Mouse (Mus musculus) spleen, postnatal 36 days (tissue): Measurements from ENCODE around the gene Ccdc15.

Source experiments
- DNase-seq, 2 experiments: peaks; one replicate each; pipeline ENCODE4 v3.0.0; 2022; ENCODE audit warnings: low spot score in 2 of 2, mixed read lengths in 1 of 2

The Ccdc15 gene

DNA sequence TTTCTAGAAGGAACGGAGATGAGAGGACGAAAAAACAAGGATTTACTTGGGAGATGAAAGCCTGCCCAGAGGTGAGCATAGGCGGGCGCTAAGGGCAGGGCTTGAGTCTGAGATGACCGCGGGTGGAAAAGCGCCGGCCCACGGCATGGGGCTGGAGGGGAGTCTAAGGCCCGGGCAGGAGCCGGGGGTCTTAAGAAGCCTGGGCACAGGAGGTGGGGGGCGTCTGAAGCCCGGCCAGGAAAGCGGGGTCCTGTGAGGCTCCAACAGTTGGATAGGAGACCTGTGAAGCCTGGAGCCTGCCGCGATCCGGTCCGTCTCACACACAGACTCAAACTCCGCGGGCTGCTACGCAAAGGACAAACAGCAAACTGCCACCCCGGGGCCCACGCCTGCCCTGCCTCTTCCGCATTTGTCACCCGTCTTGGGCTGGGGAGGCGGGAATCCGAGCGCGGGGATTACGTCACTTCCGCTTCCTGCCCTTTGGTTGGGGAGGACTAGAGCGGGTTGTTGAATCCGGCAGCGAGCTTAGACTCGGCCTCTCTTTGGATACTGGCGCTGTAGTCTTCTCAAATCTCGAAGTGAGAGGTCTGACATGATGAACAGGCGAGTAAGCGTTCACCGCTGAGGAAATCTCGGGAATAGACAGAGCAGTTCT is at the start of gene Ccdc15:
Ccdc15 (minus strand) TSS at position 445 of the 655 bp plus-strand sequence.
- peak; percentile 97 for DNase-seq

DNA sequence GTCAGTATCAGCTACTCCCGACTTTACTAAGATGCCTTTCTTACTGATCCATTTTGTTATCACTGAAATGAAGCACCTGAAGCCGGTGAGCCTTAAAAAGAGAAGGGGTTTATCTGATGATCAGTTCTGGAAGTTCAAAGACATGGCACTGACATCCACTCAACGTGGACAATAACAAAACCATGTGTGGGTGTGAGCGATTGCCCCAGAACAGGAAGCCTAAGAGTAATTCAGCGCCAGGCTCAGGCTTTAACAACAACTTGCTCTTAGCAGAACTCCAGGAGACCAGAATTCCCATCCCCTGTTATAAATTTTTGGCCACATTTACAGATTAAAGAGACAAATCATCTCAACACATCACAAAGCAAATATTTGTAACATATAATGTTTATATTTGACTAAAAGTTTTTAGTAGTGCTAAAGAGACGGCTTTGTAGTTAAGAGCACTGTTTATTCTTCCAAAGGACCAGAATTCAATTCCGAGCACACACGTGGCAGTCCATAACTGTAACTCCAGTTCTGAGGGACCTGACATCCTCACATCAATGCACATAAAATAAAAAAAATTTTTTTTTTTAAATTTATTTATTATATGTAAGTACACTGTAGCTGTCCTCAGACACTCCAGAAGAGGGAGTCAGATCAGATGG is 45.4 kb upstream of the Ccdc15 start:
- DNase-seq: no peak

DNA sequence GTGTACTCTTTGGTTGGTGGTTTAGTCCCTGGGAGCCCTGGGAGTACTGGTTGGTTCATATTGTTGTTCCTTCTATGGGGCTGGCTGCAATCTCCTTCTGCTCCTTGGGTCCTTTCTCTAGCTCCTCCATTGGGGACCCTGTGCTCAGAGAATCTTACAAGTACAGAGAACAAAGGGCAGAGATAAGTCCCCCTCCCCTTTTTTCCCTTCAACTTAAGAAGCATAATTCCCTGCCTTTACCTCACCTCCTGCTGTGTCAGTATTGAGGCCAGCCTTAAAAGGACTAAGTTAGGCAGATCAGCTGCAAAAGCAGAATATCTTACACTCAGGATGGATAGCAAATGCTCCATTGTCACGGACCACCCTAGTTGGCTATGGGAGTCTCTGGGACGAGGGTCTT is 43.8 kb upstream of the Ccdc15 start:
- DNase-seq: no peak

DNA sequence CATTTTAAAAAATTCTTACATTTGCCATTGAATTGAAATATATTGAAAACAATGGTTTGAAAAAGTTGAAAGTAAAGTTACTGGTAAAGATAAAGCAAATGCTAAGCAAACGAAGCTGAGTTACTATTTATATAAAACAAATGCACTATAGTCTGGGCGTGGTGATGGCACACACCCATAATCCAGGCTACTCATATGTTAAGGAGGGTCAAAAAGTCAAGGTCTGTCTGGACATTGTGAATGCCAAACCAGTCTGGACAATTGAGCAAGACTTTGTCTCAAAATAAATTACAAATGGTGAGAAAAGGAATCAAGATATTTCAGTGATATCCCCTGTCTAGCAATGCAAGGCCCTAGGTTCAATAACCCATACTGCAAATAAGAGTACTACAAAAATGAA is 42.7 kb upstream of the Ccdc15 start:
- DNase-seq: no peak

DNA sequence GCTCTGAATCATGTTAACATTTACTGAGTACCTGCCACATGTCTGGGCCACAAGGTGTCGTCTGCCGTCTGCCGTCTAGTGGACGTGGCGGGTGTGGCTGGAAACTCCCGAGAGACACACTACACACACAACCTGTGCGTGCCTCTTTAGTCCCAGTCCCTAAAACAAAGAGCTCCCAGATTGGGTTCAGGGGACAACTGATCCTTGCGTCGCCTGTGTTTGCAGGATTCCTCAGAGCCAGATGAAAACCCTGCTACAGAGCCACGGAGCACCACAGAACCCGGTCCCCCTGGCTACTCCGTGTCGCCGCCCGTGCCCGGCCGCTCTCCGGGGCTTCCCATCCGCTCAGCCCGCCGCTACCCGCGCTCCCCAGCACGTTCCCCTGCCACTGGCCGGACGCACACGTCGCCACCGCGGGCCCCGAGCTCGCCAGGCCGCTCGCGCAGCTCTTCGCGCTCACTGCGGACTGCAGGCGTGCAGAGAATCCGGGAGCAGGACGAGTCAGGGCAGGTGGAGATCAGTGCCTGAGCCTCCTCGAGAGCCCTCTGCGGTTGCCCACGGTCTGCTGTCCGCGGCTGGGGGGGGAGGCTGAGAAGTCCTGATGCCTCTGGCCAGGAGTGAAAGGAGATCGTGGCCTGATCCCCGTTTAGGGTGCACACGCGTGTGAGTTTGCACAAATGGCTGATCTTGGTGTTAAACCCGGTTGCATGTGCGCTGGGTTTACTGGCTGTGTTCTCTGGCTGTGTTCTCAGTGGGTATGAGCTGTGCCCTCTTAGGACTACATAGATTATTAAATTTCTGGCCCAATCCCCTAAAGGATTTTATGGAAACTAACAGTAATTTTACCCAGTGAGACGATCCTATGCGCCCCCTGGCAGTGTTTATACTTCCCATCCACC is 36.3 kb upstream of the Ccdc15 start:
- no peak for DNase-seq

DNA sequence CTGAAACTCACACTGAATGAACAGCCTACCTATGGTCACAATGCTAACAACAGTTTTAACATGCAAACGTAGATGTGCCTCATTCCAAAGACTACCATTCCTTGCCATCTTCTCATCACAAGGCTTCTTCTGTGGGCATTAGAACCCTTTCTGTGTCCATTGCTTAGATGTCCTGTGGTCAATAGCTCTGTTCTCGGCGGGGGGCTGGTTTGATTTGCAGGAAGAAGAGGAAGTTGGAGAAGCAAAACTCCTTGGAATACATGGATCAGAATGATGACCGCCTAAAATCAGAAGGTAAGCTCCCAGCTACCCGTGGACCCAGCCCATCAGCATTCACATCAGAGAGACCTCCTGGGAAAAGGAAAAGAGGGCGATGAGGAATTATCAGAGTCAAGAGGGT is 34.9 kb upstream of the Ccdc15 start:
- DNase-seq: no peak

DNA sequence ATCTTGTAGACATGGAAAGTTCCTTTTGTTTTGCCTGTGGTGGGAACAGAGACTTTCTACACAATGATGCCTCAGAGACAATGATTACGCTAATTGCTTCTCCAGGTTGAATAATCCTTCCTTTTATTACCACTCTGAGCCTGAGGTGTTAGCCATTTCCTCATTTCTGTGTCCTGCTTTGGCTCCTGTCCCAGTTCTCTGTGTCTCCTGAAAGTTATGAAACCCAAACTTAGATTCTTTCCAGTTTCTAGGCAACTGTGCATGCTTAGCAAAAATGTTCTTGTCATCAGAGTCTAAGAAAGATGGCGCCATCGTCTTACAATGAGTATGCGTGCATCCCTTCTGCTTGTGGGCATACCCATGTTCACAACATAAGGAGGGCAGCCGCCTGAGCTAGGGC is 27.5 kb upstream of the Ccdc15 start:
- no peak for DNase-seq

DNA sequence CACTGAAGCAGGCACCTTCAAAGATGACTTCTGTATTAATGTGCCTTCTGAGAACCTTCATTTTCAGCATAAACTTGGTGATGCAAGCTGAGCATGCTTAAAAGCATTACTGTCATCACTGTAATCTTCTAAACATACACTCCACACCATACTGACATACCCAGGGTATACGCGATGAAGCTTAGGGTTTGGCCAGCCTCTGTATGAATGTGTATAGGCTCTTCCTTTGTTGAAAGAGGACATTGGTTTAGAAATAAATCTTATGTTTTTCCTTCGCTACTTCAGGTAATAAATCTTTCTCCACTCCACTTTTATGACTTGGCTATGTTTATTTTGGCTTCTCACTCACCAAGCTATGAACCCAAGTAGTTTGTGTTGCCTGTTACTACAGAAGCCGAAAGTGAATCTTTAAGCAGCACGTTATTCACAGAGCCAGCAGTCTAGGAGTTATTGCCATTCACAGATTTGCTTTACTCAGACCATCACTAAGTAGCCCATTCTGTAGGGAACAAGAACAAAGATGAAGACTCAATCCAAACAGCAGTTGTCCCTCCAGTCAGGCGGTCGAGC is 23.1 kb upstream of the Ccdc15 start:
- DNase-seq: no peak

DNA sequence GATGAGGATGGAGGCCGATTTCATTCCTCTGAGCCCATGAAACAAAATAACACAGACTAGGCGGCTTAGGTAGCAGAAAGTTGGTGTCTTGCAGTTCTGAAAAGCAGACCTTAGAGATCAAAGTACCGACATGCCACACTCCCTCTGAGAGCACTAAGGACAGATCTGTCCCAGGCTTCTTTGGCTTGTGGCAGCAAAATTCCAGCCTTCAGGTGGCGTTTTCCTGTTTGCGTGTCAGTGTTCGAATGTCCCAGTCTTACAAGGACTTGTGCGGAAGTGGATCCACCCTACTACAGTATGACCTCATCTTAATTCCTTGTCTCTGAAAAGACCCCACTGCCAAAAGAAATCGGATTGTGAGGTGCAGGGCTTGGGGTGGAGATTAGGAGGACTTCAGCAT is 20.6 kb upstream of the Ccdc15 start:
- DNase-seq: no peak

DNA sequence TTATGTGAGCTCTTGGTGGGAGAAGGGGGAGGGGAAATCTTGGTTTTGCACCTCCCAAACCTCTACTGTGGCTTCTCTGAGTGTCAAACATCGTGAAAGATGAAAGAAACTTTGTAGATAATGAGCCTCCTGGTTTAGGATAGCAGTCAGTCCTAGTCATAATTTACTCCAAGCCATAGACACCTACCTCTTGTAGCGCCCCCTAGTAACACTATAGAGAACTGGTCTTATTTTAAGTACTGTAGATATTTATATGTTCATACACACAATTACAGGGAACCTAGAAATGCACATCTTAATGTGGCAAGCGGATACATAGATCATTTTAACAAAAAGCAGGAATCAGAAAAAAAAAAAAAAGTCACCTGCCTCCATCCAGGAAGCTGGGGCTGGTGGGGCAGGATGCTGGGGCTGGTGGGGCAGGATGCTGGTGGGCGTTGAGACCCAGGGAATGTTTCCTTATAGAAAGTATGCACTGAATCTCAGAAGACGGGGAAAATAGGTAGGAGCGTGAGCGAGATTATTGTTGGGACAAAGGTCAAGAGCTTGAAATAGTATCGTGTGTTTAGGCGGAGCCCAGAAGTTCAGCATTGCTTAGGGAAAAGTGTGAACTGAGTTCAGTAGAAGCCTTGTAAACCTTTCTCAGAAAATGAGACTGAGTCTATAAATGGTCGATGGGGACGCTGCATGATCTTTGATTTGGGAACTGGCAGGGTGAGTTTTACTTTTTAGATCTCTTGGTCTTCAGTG is 20.0 kb upstream of the Ccdc15 start:
- no peak for DNase-seq

DNA sequence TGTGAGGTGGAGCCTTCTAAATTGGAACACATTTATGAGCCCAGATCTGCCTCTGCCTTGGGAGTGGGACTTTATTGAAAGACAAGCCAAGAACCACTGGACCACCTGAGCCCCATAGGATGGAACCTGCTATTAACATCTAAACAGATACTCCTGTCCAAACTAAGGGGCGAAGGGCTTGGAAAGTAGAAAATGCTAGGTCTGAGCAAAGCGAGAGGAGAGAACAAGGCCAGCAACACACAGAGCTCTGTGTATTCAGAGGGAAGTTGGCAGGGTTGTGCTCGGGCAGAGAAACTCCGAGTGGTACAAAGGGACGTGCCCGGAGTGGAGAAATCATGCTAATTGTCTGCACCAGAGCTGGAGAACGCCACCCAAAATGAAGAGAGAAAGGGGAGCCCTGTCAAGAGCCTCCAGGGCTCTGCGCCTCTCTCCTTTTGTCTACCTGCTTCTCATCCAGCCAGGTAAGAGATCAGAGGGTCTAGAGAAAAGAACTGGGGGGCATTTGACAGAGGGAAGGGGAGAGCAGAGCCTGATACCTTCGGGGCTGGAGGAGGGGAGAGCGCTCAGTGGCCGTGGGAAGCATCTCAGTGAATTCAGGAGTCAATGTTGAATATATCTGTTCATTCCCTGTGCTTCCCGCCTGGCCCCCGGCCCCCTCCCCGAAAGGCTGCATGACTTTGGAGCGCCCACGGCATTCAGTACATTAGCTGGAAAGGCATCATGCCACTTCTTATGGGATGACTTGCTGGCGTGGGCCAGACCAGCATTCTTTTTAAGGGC is 19.3 kb upstream of the Ccdc15 start, which contains the start of gene Hepacam:
Hepacam (plus strand) TSS at position 51 of the 780 bp plus-strand sequence.
- DNase-seq: no peak

DNA sequence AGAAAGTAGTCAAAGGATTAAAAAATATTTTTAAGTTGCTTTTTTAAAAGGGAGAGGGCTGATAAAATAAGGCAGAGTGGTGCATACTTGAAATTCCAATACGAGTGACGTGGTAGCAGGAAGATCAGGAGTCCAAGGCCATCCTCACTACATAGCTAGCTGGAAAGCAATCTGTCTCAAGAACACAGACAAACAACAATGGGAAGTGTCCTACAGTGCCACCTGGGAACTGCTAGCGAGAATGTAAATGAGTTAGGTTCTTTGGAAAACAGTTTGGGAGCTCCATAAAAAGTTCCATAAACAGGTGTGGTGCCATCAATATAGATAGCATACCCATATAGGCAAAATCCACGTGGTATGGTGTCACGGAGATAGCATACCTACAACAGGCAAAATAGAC is 17.5 kb upstream of the Ccdc15 start:
- DNase-seq: no peak

DNA sequence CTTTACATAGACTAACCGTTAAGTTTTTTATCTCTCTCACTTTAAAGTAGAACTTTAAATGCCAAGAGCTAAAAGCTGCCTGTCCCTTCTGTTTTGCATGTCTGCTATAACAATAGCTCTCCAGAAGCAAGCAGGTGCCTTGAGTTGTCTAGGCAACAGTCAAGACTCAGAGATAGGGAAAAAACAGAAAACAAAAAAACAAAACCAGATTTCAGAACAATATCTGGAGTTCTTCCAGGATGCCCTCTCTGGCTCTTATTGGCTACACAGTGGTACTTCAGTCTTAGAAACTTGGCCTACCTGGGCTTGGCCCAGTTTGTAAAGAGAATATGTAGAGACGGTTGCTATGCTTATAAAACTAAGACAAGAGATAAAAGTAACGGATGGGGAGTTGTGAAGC is 16.2 kb upstream of the Ccdc15 start:
- no peak for DNase-seq

DNA sequence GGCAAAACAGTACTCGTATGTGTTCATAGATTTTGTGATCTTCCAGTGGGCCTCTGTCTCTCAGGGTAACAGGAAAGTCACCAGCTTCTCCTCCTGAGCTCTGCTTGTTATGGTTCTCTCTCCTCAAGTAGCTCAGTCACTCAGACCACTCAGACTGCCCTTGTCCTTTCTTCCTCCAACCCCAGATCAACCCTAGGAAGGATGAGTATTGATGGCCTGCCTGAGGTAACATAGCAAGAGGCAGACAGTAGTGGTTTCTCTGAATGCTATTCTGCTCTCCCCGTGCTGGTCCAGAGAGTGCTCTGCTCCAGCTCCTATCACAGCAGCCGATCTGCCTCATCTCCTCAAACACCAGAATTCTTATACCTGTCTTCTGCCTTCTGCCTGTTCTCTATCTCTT is 15.3 kb upstream of the Ccdc15 start:
- DNase-seq: no peak

DNA sequence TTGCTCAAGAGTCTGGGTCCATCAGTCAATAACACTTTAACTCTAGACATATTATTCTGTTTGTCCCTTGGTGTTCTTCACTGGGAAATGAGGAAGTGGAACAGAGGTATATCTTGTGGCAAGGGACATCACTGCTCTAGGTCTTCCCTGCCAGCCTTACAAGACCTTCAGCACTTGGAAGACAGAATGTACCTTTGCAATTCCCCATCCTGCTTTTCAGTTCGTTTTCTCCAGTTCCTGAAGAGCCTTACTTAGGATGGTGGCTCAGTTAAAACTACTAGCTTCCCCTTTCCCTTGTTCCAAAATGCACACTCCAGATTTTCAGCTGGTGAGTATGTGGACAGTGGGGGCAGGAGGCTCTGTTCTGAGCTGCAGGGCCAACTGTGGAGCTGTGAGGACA is 14.6 kb upstream of the Ccdc15 start:
- no peak for DNase-seq

DNA sequence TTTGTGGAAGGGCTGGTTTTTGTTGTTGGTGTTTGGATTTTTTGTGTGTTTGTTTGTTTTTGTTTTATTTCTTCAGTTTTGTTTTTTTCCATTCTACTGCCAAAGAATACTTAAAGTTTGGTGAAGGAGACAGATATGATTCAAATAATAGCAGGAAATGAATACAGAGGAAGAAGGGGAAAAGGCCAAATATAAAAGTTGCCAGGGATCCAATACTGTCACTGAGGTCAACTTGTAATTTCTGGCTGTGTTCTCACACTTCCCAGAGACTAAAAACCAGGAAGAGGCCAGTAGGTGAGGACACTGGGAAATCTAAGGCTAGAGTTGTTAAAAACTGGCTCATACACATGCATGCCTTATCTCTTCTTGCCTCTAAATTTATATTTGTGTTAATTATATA is 13.9 kb upstream of the Ccdc15 start:
- DNase-seq: no peak

DNA sequence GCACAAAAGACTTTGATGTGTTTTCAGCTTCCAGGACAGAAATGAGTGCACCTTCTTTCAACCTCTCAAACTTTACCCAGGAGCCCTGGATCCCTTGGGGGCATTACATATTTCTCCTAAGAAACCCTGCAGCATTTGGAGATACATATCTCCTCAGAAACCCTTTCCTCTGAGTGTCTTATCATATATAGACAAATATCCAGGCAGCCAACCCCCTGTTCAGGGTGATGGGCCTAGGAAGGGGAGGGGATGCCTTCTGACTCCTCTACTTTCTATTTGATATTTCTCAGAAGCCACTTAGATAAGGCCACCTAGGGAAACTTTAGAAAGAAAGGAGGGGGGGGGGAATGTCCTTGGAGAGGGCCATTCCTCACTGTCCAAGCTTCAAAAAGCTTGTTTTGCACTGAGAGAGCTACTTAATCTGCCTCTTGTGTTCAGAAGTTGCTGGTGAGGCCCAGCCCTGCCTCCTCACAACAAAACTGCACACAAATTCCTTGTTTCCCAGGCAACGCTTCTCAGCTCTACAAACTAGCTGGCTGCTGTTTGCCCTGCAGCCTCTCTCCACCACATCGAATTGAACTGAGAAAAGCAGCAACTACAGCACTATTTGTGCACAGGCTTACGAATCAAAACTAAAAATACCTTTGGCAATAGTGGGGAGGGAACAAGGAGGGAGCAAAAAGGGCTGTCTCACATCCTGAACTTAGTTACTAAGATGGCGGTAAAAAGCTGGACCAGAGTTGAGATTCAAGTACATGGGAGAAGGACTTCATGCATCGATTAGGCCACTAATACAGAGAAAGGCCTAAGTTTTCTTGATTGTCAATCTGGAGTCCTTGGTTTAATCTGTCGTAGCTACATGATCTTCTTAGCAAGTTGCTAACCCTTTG is 11.3 kb upstream of the Ccdc15 start:
- DNase-seq: no peak

DNA sequence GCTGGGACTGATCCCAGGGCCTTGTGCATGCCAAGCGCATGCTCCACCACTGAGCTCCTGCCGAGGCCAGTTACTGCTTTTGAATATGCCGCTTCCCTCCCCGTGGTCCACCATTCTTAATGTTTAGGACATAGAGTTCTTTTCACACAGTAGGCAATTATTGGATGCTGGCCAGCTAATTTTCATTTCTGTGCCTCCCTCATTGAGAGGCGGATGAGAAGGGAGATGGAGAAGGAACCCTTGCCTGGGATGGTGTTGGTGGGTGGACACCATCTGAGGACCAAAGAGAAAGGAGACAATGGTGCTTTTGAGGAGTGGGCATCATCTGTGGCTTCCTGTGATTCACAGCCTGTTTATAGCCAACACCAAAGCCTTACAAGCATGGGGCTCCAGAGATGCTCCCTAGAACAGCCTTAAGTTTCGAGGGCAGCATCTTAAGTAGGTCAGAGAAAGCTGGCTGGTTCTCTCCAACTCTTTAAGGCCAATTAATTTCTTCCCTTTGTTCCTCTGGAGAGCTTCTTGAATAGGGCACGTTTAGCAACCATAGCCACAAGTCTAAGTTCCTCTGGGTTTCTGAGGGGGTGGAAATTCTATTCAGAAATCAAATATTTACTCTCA is 10.6 kb upstream of the Ccdc15 start:
- DNase-seq: no peak

DNA sequence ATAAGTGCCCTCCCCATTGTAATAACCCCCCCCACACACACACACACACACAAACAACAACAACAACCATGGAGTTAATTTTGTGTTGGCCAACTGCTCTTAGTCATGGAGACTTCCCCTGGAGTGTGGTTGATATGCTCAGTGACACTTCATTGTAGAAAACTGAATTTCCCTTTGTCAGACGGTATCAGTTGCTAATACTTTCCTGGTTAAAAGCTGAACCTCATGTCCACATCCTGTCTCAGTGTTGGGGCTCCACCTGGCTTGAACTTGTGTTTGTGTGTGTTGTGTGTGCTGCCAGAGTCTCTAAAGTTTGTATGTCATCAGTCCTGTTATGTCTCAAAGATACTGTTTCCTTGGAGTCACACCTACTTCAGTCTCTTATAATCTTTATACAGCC is 6.3 kb upstream of the Ccdc15 start:
- DNase-seq: no peak
